Mouse (Mus musculus) kidney, embryonic 15.5 days (tissue): ENCODE measurements at regions not wholly inside any gene's neighbourhood (a gene's known extent, or its start where the extent isn't known, plus 50 kb on each side); places are given as distances from the start of the nearest gene placed in this dataset.

Source experiments
- ATAC-seq: fragments of 200-750 bp; cut with Nextera tagmentation; replicated peaks from 2 replicates; pipeline ENCODE4 v1.8.0; 2017; ENCODE audit warnings: moderate TSS enrichment; ENCODE audit not compliant: low FRiP score
- H3K27ac ChIP-seq: fragments of 300-500 bp; sonication (generic); 2 replicates; pipeline ENCODE4 v1.5.1; 2015; ENCODE audit warnings: mild to moderate bottlenecking, inconsistent platforms
- H3K27me3 ChIP-seq: fragments of 300-500 bp; sonication (generic); 2 replicates; pipeline ENCODE4 v1.6.1; 2015; ENCODE audit warnings: inconsistent platforms
- H3K36me3 ChIP-seq: fragments of 300-500 bp; sonication (generic); 2 replicates; pipeline ENCODE4 v1.6.1; 2015; ENCODE audit warnings: inconsistent platforms
- H3K4me1 ChIP-seq: fragments of 300-500 bp; sonication (generic); 2 replicates; pipeline ENCODE4 v1.6.1; 2015; ENCODE audit warnings: inconsistent platforms
- H3K4me2 ChIP-seq: fragments of 300-500 bp; sonication (generic); 2 replicates; pipeline ENCODE4 v1.6.1; 2015; ENCODE audit warnings: moderate library complexity, mild to moderate bottlenecking, inconsistent platforms
- H3K4me3 ChIP-seq: fragments of 300-500 bp; sonication (generic); replicated peaks from 2 replicates; pipeline ENCODE4 v1.5.1; 2015; ENCODE audit warnings: mild to moderate bottlenecking, inconsistent platforms
- H3K9ac ChIP-seq: fragments of 300-500 bp; sonication (generic); 2 replicates; pipeline ENCODE4 v1.6.1; 2015; ENCODE audit warnings: mild to moderate bottlenecking, inconsistent platforms
- H3K9me3 ChIP-seq: fragments of 300-500 bp; sonication (generic); replicated peaks from 2 replicates; pipeline ENCODE4 v1.6.1; 2016; ENCODE audit warnings: inconsistent platforms
- WGBS: fragments of 180-500 bp; shearing (Covaris S2); methylation state at CpG from one replicate; pipeline ENCODE4 v1.1.7; 2015; ENCODE audit warnings: mixed read lengths; 5-methylcytosine and 5-hydroxymethylcytosine counted together

GRCm38 (mm10) chrX:158709811-158710210, 500.3 kb upstream of the Rps6ka3 start:
- Histone ChIP-seq H3K27me3 (peaks cover 2% of the 10 kb centered on the region; the same call in 1 of the 2 replicates), H3K9me3 (no peaks in the 10 kb centered on the region), H3K4me1 (no peaks in the 10 kb centered on the region), H3K4me3 (no peak overlapping the region), H3K36me3 (no peaks in the 10 kb centered on the region), H3K9ac (no peak overlapping the region), H3K4me2 (no peak overlapping the region), H3K27ac (no peak overlapping the region)
- ATAC-seq: no peak
- 70% methylated on average over 3 of the region's 3 CpGs for WGBS

GRCm38 (mm10) chrX:158744738-158745137, 465.4 kb upstream of the Rps6ka3 start:
- Histone ChIP-seq H3K9ac (no peak overlapping the region), H3K9me3 (no peaks in the 10 kb centered on the region), H3K4me2 (no peak overlapping the region), H3K36me3 (no peaks in the 10 kb centered on the region), H3K4me3 (no peak overlapping the region), H3K4me1 (no peaks in the 10 kb centered on the region), H3K27ac (no peak overlapping the region), H3K27me3 (0 out of 2 replicates have a peak, but pooled peaks cover 7% of the 10 kb centered on the region)
- ATAC-seq: no peak
- 81% methylated on average over 3 of the region's 3 CpGs for WGBS

- Histone ChIP-seq H3K4me1 (no peaks in the 10 kb centered on the region), H3K4me3 (no peak overlapping the region), H3K36me3 (no peaks in the 10 kb centered on the region), H3K4me2 (no peak overlapping the region), H3K9me3 (no peaks in the 10 kb centered on the region), H3K27ac (no peak overlapping the region), H3K9ac (no peak overlapping the region), H3K27me3 (0 out of 2 replicates have a peak, but pooled peaks cover 7% of the 10 kb centered on the region)
- WGBS: 66% methylated on average over 3 of the region's 3 CpGs
- ATAC-seq: no peak
Observed at GRCm38 (mm10) chrX:158745766-158746541, 464.2 kb upstream of the Rps6ka3 start.
